Mouse (Mus musculus) cortical plate, adult 2 months (tissue): ENCODE measurements around the gene Gm5431. TPM values are rescaled to one million over a fixed set of nuclear protein-coding genes. Genes with fewer than 3 reads are reported as not detected.
"Not testable (repeated sequence)": the region's sequence is repeated elsewhere in the genome, so short reads cannot be mapped to it uniquely, and the experiment has no call there.

Source experiments
- H3K27ac ChIP-seq: fragments of 200-500 bp; 2 replicates; pipeline ENCODE4 v1.5.1; 2012; ENCODE audit warnings: low read length, control low read depth, inconsistent platforms; ENCODE audit not compliant: insufficient read depth
- H3K4me1 ChIP-seq: fragments of 200-500 bp; 2 replicates; pipeline ENCODE4 v1.6.1; 2011; ENCODE audit warnings: low read length; ENCODE audit not compliant: control insufficient read depth, insufficient read depth
- H3K4me3 ChIP-seq: fragments of 200-500 bp; 2 replicates; pipeline ENCODE4 v1.5.1; 2011; ENCODE audit warnings: mild to moderate bottlenecking, low read length, control low read depth; ENCODE audit not compliant: insufficient read depth
- CTCF ChIP-seq: fragments of 200-500 bp; IDR thresholded peaks from 2 replicates; pipeline ENCODE4 v1.5.1; 2011; ENCODE audit warnings: mild to moderate bottlenecking, control low read depth, low read length; ENCODE audit not compliant: insufficient read depth; ENCODE audit errors: extremely low read depth
- POLR2A ChIP-seq: fragments of 200-500 bp; IDR thresholded peaks from 2 replicates; pipeline ENCODE4 v1.6.1; 2011; ENCODE audit warnings: mild to moderate bottlenecking, low read length, control low read depth; ENCODE audit not compliant: insufficient read depth; ENCODE audit errors: extremely low read depth
- polyA plus RNA-seq: library from polyadenylated mRNA; depleted of rRNA; stranded (reverse); fragments of >200 nt; gene quantifications from 2 replicates; pipeline ENCODE4 v1.2.3, GENCODE M21; 2012

Gm5431 gene
- polyA plus RNA-seq, 1 experiment, result 0.19 TPM

GRCm38 (mm10) chr11:48851270-48851995, 50.6 kb downstream of the Gm5431 start:
- peaks cover 4% of the 10 kb centered on the region for H3K4me1 ChIP-seq
- TF ChIP-seq POLR2A (no peak), CTCF (no peak)
- H3K27ac ChIP-seq, result no peak overlapping the region
- no peak overlapping the region for H3K4me3 ChIP-seq

DNA sequence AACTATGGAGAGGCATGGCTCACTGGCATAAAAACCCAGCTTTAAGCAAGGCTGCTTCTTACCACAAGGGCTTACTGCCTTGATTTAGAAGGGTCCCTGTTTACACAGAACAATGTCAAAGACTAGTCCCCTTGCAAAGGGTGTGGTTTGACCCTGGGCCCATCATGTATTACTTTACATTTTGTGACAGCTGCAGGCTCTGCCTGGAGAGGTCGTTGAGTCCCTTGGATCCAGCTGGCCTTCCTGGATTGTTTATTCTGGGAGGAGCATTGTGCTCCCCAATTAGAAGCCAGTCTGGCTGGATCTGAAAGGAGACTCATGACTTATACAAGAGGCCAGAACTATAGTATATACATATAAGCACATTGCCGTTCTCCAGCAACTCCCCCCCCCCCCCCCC, 51.8 kb downstream of the Gm5431 start:
- H3K27ac ChIP-seq, result no peak overlapping the region
- H3K4me3 ChIP-seq, result no peak overlapping the region
- no peak for TF ChIP-seq CTCF
- H3K4me1 ChIP-seq, result peaks cover 4% of the 10 kb centered on the region

DNA sequence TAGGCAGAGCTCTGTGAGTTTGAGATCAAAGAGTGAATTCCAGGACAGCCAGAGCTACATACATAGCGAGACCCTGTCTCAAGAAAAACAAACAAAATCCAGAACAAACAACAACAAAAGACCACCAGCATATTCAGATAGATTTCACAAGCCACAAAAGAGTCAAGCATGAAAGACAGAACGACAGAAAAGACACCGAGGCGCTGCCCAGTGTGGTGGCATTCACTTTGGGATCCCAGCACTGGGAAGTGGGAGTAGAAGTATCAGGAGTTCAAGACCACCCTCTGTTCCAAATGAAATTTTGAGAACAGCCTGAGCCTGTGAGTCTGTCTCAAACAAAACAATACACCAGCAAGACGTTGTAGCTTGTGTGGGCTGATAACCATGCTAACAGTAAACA, 55.1 kb downstream of the Gm5431 start:
- H3K27ac ChIP-seq, result no peak overlapping the region
- H3K4me3 ChIP-seq, result no peak overlapping the region
- TF ChIP-seq CTCF (no peak), POLR2A (no peak)
- no peaks in the 10 kb centered on the region for H3K4me1 ChIP-seq

DNA sequence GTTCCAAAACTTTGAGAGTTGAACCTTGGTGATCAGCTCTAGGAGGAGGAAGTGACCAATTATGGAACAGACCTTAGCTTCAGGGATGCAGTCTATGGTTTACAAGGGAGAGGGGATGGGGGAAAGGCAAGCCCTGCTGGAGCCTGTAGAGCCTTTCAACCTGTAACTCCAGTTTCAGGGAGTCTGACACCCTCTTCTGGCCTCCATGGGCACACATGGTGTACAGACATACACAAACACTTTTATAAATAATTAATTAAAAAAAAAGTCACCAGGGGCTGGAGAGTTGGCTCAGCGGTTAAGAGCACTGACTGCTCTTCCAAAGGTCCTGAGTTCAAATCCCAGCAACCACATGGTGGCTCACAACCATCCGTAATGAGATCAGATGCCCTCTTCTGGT, 55.7 kb downstream of the Gm5431 start:
- H3K4me3 ChIP-seq, H3K4me1 ChIP-seq, H3K27ac ChIP-seq: not testable (repeated sequence)

GRCm38 (mm10) chr11:48845244-48845815, 56.7 kb downstream of the Gm5431 start:
- Histone ChIP-seq H3K4me1 (no peaks in the 10 kb centered on the region), H3K27ac (no peak overlapping the region), H3K4me3 (no peak overlapping the region)
- TF ChIP-seq POLR2A, result no peak
- TF ChIP-seq CTCF, result no peak

- Histone ChIP-seq H3K4me3 (no peak overlapping the region), H3K27ac (no peak overlapping the region), H3K4me1 (no peaks in the 10 kb centered on the region)
- TF ChIP-seq POLR2A (no peak), CTCF (no peak)
Measured at GRCm38 (mm10) chr11:48844309-48844708, 57.7 kb downstream of the Gm5431 start.

- TF ChIP-seq CTCF (no peak), POLR2A (no peak)
- Histone ChIP-seq H3K27ac (no peak overlapping the region), H3K4me1 (no peaks in the 10 kb centered on the region; the same call in 1 of the 2 replicates)
Measured at GRCm38 (mm10) chr11:48843202-48843601, 58.8 kb downstream of the Gm5431 start.

DNA sequence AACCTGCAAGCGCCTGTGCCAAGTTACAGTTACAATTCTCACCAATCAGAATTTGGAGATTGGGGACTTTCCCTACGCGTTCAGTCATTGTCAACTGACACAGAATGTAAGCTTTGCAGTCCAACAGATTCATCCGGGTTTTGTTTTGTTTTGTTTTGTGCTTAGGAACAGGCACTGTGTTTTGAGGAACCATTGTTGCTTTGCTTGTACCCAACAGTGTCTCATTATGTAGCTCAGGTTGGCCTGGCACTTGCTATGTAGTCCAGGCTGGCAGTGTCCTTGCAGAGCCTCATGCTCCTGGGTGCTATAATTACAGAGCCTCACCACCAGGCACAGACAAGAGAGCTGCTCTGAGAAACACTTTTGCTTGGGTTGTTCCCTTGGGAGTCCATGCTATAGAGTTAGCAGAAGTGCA, 59.6 kb downstream of the Gm5431 start:
- TF ChIP-seq POLR2A, result no peak
- TF ChIP-seq CTCF, result no peak
- H3K4me3 ChIP-seq, result no peak overlapping the region
- no peak overlapping the region for H3K27ac ChIP-seq
- H3K4me1 ChIP-seq, result no peaks in the 10 kb centered on the region; the same call in 1 of the 2 replicates

More at GRCm38 (mm10) chr11:48843202-48843601, 58.8 kb downstream of the Gm5431 start:
- H3K4me3 ChIP-seq, result no peak overlapping the region

DNA sequence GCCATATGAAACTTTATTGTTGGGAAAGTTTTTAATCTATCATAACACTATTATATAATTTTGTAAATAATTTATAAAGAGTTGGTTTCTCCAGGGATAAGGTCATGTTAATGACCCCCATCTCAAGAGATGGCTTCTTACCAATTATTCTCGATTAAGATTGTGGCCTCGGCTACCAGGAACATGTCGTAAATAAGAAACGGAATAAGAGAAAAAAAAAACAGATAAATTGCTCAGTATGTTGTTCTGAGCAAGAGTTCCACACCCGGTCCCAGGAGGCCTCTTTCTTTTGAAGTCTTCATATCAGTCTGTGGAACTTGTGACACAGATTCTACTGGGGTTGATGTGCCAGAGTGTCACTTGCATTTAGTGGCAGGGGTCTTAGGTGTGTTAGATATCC, 60.8 kb downstream of the Gm5431 start:
- Histone ChIP-seq H3K4me3 (no peak overlapping the region), H3K4me1 (no peaks in the 10 kb centered on the region; the same call in 1 of the 2 replicates), H3K27ac (no peak overlapping the region)
- TF ChIP-seq POLR2A (no peak), CTCF (no peak)

DNA sequence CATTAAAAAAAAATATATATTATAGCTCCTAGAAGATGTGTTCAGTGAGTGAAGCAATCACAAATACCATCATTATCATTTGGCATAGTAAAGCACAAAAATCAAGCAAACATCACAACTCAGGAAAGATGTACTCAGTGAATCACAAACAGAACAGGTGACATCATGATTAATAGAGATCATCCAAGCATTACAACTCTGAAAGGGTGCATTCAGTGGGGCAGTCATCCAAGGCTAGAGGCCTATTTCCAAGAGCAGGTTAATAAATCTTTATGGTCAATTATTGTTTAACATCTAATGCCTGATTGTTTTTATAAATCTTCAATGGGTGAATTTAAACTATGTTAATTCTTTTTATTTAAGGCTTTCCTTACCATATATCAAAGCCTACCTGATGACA, 61.2 kb downstream of the Gm5431 start:
- Histone ChIP-seq H3K4me3 (no peak overlapping the region), H3K4me1 (no peaks in the 10 kb centered on the region; the same call in 1 of the 2 replicates), H3K27ac (no peak overlapping the region)
- no peak for TF ChIP-seq POLR2A

DNA sequence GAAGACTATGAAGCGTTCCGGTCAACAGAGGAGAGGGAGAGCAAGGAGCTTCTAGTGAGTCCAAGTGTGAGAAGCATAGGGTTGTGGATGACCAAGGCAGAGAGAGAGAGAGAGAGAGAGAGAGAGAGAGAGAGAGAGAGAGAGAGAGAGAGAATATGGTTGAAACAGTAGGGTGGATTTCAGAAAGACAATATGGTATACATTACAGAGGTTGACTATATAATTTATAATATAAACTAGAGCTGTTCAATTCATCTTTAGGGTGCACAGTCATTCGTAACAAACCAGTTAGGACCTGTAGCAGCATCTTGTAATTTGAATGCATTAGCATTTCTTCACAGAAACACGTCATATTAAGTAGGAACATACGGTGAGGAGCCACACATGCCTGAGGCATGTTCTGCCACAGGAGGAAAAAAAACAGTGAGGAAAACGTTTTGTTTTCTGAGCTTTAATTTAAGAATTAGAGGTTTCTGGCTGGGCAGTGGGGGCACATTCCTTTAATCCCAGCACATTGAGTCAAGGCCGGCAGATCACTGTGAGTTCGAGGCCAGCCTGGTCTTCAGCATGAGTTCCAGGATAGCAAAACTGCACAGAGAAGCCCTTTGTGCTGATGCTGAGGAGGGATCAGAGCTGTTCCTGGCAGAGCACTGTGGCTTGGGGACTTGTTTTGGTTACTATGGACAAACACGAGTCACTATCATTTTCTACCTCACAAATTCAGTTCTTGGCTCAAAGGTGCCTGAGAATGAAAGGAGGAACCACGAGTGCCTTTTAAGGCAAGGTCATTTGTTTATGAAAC, 62.9 kb downstream of the Gm5431 start:
- H3K27ac ChIP-seq, result no peak overlapping the region
- H3K4me1 ChIP-seq, result no peaks in the 10 kb centered on the region; the same call in 1 of the 2 replicates
- no peak for TF ChIP-seq CTCF
- no peak for TF ChIP-seq POLR2A
- H3K4me3 ChIP-seq, result no peak overlapping the region
